Mouse (Mus musculus) embryo, embryonic 9.5 days (tissue): Measurements from ENCODE around the gene Cdk5r1.

Source experiments
- DNase-seq: peaks from one replicate; pipeline ENCODE4 v3.0.0-alpha.2; 2017; ENCODE audit errors: extremely low spot score

The Cdk5r1 gene

DNA sequence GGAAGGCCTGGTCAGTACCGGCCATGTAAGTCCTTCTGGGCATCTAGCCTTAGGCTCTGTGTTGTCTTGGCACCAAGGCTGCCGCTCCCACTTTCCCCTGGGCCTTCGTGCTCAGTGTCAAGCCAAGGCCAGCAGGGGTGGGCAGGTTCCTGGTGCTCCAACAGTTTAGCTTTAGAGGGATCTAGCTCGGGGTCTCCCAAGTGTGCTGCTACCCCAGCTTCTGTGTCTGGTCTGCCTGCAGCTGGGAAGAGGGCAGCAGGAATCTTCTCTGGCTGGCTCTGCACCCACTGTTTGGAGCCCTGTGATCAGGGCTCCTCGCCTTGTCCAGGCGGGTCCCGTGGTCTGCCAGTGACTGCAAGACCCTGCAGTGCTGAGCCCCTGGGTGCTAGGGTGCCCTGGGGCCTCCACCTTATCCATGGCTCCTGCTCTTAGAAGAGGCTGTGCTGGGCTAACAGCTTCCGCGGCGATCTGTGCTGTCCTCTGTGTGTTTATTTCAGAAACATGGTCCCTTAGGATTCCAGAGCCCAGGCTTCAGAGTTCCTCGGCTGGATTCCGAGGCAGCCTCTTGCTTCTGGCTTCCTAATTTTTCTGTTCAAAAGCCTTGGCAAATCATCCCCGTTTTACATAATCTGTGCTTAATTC is 4.7 kb downstream of the Cdk5r1 start:
- no peak for DNase-seq

DNA sequence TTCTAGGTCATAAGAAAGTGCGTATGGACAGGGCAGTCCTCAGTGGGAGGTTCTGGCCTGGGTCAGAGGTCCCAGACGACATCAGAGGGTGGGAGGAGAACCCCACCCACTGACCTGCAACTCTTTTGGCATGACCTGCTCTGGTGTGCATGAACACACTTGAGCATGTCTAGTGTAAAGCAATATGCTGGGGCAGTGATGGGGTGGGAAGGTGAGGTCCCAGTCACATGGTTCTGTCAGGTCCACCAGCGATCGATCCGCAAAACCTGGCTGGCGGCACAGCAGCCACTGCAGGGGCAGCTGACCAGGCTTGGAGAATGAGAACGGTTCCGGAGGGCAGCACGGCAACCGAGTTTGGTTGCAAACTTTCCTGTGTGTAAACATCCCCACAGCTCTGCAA is 5.5 kb downstream of the Cdk5r1 start:
- no peak for DNase-seq

DNA sequence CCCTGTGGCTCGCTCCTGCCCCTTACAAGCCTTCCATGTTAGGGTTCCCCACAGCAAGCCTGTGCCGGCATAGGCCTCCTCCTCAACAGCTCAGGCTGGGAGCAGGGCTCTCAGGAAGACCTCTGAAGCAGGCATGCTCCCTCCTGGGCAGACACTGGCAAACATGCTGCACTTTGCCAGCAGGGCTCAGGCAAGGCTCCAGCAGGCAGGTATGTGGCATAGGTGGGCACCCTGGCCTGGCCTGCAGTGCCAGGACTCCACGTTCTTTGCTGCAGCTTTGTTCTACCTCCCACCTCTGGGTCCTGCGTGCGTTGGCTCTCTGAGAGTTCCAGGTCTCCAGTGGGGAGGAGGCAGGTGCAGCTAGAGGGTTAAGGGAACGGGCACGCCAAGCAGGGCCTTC is 6.1 kb downstream of the Cdk5r1 start:
- DNase-seq = no peak

DNA sequence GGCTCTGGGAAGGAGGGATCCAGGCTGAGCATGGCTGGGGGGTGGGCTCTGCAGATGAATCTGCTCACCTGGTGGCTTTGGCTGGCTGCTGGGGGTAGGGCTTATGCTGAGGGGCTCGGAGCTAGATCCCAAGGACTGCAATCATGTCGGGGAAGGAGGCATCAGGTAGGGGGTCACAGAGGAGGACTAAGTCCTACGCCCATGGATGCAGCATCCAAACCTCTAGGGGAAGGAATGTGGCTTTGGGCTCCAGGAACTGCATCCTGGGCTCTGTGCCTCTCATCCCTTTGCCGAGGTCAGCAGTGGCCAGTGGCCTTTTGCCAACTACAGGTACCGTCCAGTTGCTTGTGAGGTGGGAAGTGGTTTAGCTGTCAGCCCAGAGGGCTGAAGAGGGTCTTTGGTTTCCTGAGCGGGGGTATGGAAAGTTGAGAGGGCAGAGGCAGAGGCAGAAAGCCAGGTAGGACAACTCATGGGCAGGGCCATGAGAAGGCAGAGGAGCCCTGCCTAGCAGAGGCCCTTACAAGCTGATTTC is 6.8 kb downstream of the Cdk5r1 start:
- no peak for DNase-seq

DNA sequence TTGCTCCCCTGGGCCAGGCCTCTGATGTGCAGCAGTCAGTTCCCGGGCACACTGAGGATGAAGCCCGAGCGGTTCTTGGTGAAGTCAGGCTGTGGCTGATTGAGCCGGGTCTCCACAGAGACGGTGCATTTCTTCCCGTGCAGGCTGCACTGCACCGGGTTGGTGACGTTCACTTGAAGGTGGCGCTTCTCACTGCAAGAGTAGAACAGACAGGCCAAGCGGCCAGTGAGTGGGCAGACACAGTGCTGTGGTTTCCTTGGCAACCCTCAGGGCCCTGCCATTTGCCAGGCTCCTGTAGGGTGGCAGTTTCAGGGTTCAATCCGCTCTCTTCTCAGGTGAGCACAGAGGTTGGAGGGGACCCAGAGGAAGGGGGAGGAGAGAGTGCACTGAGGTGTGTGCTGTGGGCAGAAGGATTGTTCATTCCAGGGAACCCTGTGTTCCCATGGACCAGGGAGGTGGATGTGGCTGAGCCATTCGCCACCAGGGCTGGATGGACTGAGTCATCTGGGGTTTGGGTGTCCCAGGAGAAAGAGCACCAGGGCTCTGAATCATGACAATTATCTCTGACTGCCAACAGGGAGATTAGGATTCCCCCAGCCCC is 7.5 kb downstream of the Cdk5r1 start:
- no peak for DNase-seq

DNA sequence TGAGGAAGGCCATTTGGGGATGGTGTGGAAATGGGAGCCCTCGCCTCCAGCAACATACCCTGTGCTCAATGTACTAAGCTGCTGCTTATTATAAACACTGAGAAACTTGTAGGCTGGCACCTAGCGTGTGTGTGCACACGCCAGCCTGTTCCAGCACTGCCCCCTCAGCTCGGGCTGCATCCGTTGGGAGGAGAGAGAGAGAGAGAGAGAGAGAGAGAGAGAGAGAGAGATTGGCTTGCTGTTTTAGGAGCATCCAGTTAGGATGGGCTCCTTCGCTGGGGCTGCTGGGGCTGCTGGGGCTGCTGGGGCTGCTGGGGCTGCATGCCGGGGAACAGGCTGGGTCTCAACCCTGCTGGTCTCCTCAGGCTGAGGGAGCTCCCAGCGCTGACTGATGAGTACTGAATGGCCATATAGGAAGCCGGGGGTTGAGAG is 8.3 kb downstream of the Cdk5r1 start:
- no peak for DNase-seq

DNA sequence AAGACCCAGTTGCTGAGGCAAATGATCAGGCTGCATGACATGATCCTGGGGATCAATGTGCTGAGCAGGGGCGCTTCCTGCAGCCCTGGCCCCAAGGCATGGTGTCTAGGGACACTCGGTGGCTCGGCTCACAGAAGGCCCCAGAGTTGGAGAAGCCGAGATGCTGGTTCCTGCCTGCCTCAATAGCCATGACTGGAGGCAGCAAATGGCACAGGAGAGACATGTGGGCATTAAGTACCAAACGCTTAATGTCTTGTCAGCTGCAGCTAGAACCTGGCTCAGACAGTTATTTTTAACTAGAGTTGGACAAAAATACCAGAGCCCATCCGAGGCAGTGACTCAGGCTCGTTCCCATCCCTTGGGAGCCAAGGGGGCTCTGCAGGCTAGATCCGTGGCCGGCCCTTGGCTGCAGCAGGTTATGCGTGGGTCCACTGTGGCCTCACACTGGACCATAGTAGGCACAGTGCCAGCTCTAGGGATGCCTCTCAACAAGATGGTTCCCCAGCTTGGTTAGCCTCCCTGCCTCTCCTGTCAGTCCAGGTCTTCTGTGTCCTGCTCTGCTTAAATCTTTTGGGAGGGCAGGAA is 8.9 kb downstream of the Cdk5r1 start:
- no peak for DNase-seq

DNA sequence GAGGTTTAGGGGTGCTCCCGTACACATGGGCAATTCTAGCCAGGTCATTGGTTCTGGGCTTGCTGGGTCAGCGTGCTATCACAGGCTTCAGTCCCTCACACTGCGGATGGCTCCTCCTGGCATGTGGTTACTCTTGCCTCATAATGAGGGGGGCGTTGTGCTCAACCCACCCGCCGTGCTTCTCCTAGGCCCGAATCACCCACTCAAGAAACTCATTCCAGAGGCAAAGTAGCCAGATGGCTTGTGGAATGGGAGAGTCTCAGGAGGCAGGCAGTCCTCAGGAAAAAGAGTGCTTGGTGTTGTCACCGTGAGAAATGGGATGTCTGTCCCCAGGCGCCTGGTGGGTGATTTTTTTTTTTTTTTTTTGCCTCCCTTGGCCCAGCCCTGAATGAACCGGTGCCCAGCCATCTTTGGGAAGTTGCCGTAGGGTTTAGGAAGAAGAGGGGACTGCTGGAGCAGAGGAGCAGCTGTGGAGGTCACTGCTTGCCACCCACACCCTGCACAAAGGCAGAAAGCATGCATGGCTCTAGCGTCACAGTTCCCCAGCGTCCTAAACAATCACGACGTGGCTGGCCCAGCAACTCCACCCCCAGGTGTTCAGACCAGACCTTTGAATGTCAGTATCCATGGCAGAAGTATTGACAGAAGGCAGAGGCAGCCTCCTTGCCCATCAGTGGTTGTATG is 11.2 kb downstream of the Cdk5r1 start:
- DNase-seq = no peak

DNA sequence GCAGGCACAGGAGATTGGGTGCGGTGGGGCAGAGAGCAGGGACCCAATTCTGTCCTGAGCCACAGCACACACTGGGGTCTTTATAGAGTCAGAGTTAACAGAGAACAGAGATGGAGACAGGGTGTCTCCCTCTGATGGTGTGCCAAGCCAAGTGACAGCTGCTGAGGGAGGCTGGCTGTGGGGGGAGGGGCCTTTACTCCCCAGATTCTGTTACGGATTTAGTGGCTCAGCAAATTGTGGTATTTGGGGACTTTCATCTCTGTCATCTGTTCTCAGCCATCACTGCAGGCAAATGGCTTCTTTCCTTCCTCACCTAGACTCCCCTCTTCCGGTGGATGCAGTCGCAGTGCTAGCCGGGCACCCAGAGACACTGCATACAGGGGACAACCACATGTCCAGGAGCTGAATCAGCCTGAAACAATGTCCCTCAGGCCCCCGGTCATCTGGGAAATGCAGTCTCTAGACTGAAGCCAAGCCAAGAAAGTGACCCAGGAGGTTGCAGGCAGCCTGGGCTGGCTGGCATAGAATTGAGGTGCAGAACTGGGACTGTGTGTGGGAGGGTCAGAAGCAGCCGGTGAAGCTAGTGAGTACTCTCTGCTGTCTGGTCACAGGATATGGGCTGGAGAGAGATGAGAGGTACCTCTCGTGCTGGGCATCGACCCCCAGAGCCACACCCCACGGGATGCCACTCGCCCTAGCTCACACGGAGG is 12.5 kb downstream of the Cdk5r1 start:
- DNase-seq = no peak

DNA sequence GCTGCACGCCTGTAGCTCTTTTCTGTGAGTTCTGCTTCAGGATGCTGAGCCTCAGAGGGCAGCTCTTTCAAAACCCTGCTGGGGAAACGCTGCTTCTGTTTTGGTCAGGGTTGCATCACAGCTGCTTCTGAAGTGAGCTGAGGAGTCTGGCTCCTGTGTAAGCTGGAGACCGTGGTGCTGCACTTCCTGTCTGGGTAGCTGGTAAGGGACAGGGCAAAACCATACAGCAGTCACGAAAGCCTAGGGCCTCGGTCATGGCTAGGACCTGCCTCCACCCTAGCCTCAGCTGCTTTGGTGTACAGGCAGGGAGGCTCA is 13.0 kb downstream of the Cdk5r1 start:
- no peak for DNase-seq

DNA sequence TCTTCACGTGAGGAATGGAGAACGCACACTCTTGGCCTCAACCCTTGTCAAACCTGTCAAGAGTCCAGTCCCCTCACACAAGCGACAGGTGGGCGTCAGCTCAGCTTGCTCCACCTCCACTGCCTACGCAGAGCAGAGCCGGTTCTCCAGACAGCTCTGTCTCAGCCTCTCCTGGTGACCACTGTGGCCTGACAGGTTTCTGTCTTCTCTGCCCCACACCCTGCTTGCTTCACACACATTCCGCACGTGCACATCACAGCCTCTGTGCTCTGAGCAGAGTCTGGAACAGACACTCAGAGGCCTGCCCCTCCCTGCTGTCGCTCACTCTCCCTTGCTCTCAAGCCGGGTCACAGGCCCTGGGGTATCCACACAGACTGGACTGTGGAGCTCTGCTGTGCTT is 14.0 kb downstream of the Cdk5r1 start:
- no peak for DNase-seq

DNA sequence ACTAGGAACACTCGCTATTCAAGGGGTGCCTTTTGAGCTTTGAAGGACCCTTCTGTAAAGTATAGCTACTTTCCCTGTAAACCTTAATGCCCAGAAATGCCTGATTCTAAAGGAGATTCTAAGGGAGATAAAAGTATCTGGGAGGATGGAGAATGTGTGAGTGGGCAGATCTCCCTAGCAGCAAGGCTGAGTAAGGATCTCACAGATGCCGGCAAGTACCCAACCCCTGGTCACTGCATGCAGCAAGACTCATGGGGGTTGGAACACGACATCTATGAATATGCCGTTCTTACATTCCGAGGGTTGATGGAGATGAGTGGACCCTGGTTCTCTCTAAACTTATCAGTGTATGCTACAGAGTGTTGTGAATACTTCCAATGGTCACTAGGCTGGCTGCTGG is 16.4 kb downstream of the Cdk5r1 start:
- no peak for DNase-seq

DNA sequence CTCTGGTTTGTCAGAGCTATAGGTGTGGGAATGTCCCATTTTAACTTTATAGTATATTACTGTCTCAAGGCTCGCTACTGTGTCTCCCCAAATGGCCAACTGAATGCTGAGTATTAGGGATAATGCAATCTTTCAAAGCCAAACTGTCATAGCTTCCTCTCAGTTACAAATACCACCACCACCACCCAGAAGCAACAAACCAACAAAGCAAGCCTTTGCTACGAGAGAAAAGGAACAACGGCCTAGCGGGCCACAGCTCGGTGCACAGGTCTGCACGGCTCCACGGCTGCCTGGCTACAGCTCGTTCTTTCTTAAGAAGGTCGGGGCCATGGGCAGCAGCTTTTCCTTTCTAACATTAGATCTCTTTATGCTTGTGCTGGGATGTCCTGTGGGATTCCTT is 18.0 kb downstream of the Cdk5r1 start:
- DNase-seq = no peak

DNA sequence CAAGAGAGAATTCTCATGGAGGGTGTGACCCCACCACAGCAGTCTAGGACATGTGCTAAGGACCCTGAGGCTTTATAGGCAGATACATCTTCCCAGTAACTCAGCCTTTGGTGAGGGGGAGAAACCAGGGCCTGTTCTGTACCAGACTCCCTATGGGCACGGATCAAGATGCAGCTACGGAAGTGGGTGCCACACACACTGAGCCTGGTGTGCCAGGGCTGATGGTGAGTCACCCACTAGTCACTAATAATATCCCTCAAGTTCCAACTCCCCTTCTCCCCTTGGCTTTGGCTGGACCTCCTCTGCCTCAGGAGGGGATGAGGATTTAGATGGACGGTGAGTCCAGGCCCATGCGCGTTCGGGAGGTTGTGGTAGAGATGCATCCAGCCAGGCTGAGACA is 19.1 kb downstream of the Cdk5r1 start:
- DNase-seq = no peak

DNA sequence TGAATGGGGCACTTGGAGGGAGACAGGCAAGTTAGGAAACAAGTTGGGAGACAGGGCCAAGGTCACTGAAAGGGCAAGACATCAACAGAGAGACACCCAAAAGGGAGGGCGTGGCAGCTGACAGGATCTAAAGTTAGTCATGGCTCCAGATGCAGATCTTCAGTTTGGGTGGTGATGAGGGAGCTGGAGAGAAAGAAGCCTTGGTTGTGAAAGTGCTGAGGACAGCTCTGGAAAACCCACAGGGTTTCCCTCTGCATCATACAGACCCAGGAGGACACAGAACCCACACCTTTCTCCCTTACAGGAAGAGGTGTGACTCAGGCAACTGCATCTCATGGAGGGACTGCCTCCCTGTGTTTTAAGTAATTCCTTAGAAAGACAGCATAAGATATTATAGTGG is 19.8 kb downstream of the Cdk5r1 start:
- no peak for DNase-seq

DNA sequence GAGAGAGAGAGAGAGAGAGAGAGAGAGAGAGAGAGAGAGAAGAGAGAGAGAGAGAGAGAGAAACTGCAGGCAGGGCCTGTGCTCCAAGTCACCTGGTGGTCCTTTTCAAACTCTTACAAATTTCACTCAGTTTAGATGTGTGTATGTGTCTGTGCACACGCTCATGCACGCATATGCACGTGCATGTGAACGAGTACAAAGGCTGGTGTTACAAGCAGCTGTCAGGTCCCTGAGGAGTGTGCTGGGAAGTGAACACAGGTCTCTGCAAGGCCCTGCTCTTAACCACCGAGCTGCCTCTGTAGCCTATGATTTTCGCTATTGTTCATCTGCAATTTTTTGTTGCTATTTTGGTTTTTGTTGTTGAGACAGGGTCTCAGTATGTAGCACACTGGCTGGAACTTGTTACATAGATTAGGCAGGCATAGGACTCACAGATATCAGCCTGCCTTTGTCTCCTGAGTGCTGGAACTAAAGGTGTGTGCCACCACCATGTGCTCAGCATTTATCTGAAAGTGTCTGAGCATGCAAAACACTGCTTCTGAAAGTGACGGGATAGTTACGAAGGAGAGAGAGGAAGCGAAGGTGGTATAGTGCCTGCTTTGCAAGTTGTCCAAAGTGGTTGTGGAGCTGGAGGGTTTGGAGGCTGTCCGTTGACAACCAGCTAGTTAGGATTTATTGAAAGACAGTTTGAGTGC is 20.5 kb downstream of the Cdk5r1 start:
- DNase-seq = no peak

DNA sequence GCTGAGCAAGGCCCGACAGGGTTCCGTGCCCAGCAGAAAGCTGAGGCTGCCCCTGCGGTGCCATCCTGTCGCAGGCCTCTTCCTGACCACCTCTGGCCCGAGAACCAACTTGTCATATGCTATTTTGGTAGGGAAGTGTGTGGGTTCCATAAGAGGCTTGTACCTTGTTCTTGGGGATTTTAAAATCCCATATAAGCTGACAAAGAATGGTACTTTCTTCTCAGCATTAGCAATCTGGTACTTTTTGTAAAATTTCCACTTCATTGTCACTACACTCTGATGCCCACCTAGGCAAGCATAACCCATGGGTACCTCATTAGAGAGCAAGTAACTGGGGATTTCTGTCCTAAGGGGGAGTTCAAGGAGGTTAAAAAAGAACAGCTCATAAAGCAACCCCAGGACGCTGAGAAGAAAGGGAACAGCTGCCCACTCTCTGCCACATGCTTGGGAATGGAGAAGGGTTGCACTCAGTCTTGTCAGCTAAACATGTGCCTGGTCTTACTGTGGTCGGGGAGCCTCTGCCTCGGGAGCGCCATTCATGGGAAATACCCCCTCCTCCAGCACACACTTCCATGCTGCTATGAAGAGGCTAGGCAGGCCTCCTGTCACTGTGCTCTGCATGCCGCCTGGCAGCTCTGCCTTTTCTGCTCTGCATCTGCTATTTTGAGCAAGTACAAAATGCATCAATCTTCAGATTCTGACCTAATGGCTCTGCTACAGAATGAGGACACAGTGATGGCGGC is 21.7 kb downstream of the Cdk5r1 start:
- DNase-seq = no peak

DNA sequence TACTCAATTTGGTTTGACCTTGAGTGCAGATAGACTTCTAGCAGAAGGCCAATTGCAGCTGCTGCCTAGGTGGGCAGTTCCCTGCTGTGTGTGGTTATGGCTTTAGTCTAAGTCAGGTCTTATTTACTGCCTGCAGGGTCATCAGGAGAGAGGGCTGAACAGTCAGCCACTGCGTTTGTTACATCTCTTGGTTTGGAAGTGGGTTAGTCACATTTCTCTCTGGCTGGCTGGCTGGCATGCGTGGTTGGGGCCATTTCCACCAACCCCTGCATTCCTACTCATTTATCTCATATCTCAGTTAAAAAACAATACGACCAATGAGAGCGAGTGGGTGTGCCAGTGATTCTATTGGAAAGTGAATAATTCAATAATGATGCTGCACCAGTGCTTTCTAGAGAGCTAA is 22.7 kb downstream of the Cdk5r1 start:
- no peak for DNase-seq

DNA sequence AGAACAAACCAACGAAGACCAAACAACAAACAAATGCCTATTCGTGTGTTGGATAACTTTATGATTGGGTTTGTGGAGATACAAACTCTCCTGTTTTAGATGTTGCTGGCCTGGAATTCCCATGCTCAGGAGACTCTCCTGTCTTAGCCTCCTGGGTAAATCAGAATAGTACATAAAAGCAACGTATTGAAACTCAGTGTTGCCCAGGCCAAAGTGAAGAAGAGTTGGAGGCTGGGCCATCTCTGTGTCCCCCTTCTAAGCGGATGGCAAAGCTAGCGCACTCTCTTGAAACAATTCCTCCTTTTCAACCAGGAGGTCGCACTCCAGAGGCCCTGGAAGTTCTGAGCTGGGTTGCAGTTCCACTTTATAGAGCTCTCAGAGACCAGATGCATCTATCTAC is 26.5 kb downstream of the Cdk5r1 start:
- DNase-seq = no peak

DNA sequence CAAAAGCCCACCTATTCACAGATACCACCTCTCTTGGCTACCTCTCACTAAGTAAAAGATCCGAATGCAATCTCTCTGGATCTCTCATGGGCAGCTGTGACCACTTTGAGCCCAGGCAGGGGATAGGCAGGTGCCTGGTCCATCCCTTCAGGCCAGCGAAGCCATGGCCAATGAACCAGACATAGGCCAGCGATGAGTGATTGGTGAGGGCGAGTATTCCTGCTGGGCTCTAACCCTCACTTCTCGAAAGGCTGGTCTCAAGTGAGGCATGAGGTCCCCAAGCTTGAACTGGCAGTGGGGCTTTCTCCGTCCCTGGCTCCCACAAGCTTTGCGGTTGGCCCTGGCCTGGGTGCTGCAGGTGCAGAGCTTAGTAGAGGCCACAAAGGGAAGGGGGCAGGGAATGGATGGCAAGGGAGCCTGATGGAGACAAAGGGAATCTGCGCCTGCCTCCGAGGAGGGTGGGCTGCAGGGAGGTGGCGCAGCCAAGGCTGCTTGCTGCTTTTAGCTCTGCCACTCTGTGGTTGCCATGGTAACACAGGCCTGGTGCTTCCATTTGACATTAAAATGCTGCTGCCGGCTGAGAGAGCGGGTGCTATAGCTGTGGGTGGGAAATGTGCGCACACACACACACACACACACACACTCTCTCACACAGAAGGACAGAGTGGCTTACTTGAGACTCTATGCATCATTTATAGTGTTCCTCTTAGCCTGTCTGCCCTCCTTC is 27.1 kb downstream of the Cdk5r1 start:
- peak; percentile 72 for DNase-seq
